Comparison of ENCODE assay signal across 8 mouse cellular contexts in the genomic region with DNA sequence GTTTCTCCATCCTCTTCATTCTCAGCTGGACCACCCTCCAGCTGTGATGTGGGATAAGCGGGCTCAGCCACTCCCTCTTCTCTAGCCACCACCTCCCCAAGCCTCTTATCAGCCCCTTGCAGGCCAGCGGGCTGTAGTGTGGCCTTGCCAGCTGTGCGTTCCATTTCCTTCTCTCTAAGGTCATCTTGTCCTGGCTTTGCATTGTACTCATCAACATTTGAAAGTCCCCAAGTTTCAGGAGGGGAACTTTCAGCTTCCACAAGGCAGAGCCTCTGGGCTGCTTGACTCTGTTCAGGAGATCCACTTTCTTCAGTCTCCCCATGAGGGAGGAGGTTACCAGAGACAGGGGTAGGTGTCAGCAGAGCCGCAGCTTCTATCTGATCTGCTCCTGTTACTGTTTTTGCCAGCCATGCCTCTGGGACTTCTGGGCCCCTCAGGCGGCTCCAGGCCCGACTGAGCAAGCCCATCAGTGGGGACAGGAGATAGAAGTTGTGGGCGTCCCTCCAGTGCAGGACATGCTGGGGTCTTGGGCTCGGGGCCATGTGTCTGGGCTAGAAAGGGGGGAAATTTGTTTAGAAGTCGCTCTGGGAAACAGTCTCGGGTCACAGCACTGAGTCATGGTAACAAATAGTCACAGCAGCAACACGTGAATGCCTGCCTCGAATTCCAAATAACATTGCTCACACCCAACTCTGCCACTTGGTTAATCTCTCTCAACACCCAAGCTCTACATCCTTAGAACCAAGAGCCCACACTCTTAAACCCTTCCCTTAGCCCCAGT. TPM values are rescaled to one million over a fixed set of nuclear protein-coding genes. Genes with fewer than 3 reads are reported as not detected.
A peak's percentile ranks its signal among the peaks of the same experiment; 100 is the strongest.
DNase-seq lines count a peak whose midpoint lies in the region; ATAC-seq and TF ChIP-seq lines count a peak whose summit lies in the region.

No protein-coding gene starts in this region.

- no peak for TF ChIP-seq CTCF in testis, adult 2 months (IDR thresholded peaks at IDR 0.05; ENCODE audit: control insufficient read depth, insufficient read depth, insufficient replicate concordance, low read depth, low read length)

- ATAC-seq in common myeloid progenitor, adult 5-6 weeks (replicated peaks; ENCODE audit: low read depth, poor library complexity, severe bottlenecking): peak; percentile 48
- 0 out of 2 replicates have a peak, but pooled peaks have one; percentile 7 for ATAC-seq in heart, embryonic 16.5 days (replicated peaks; ENCODE audit: extremely low read depth, insufficient read depth, low FRiP score)
- ATAC-seq in midbrain, embryonic 12.5 days (ENCODE audit: low FRiP score, low read depth): no peak
- no peak for ATAC-seq in activated CD4-positive, CD25-positive, alpha-beta regulatory T cell, adult 4 months

- peaks cover 13% of the 10 kb centered on the region for H3K4me1 ChIP-seq in testis, adult 2 months (ENCODE audit: control insufficient read depth, insufficient read depth, low read length)
- peaks cover 37% of the 10 kb centered on the region for H3K4me1 ChIP-seq in heart, embryonic 16.5 days (ENCODE audit: control insufficient read depth, insufficient read depth, low read length)
- H3K4me1 ChIP-seq in limb, embryonic 10.5 days: peaks cover 48% of the 10 kb centered on the region
- H3K4me1 ChIP-seq in midbrain, embryonic 12.5 days: peaks cover 15% of the 10 kb centered on the region

- peak overlapping the region; percentile 84 for H3K27ac ChIP-seq in testis, adult 2 months (ENCODE audit: control insufficient read depth, insufficient read depth, low read depth, low read length)
- peak overlapping the region; percentile 99 for H3K27ac ChIP-seq in heart, embryonic 16.5 days (ENCODE audit: low read length)
- H3K27ac ChIP-seq in limb, embryonic 10.5 days: peak overlapping the region; percentile 91
- 0 out of 2 replicates have a peak overlapping the region, but pooled peaks have one; percentile 2 for H3K27ac ChIP-seq in midbrain, embryonic 12.5 days (replicated peaks)

- intact Hi-C loops in gastrocnemius, postnatal 36 days (cut with DNase I): no loop called here

- DNase-seq in testis, postnatal 10 days (ENCODE audit: low spot score): no peak
- DNase-seq in limb, embryonic 10.5 days (ENCODE audit: low spot score): no peak
- DNase-seq in gastrocnemius, postnatal 36 days: no peak

- peak overlapping the region; percentile 92 for H3K4me3 ChIP-seq in testis, adult 2 months (ENCODE audit: control insufficient read depth, low read depth, low read length)
- H3K4me3 ChIP-seq in heart, embryonic 16.5 days (ENCODE audit: low read length): peak overlapping the region; percentile 95
- peak overlapping the region; percentile 91 for H3K4me3 ChIP-seq in limb, embryonic 10.5 days
- peak overlapping the region; percentile 64 for H3K4me3 ChIP-seq in midbrain, embryonic 12.5 days

- TF ChIP-seq POLR2A in testis, adult 2 months (IDR thresholded peaks at IDR 0.05; ENCODE audit: control insufficient read depth, low read depth, low read length): no peak

- peak overlapping the region; percentile 98 for H3K9ac ChIP-seq in heart, embryonic 16.5 days (ENCODE audit: low read length)
- peak overlapping the region; percentile 83 for H3K9ac ChIP-seq in midbrain, embryonic 12.5 days (replicated peaks)

- H3K36me3 ChIP-seq in testis, adult 2 months (ENCODE audit: control insufficient read depth, insufficient read depth, low read length): no peaks in the 10 kb centered on the region
- no peaks in the 10 kb centered on the region for H3K36me3 ChIP-seq in heart, embryonic 16.5 days (ENCODE audit: control insufficient read depth, insufficient read depth)
- H3K36me3 ChIP-seq in limb, embryonic 10.5 days: peaks cover 19% of the 10 kb centered on the region
- H3K36me3 ChIP-seq in midbrain, embryonic 12.5 days: no peaks in the 10 kb centered on the region

- peak overlapping the region; percentile 80 for H3K4me2 ChIP-seq in heart, embryonic 16.5 days (ENCODE audit: low read depth, low read length)
- peak overlapping the region; percentile 83 for H3K4me2 ChIP-seq in midbrain, embryonic 12.5 days (replicated peaks)

- H3K27me3 ChIP-seq in testis, adult 2 months (ENCODE audit: control insufficient read depth, insufficient read depth, low read length): no peaks in the 10 kb centered on the region
- no peaks in the 10 kb centered on the region for H3K27me3 ChIP-seq in heart, embryonic 16.5 days (ENCODE audit: control insufficient read depth, insufficient read depth, low read length)
- H3K27me3 ChIP-seq in limb, embryonic 10.5 days (ENCODE audit: low read depth, poor library complexity, severe bottlenecking): no peaks in the 10 kb centered on the region
- 0 out of 2 replicates have a peak, but pooled peaks cover 7% of the 10 kb centered on the region for H3K27me3 ChIP-seq in midbrain, embryonic 12.5 days

- 11% methylated on average over 12 of the region's 12 CpGs for WGBS in heart, embryonic 16.5 days
- WGBS in limb, embryonic 10.5 days: 34% methylated on average over 12 of the region's 12 CpGs
- 35% methylated on average over 12 of the region's 12 CpGs for WGBS in midbrain, embryonic 12.5 days

- H3K9me3 ChIP-seq in heart, embryonic 16.5 days (replicated peaks; ENCODE audit: control insufficient read depth, low read length): no peaks in the 10 kb centered on the region
- H3K9me3 ChIP-seq in limb, embryonic 10.5 days (replicated peaks): no peaks in the 10 kb centered on the region
- H3K9me3 ChIP-seq in midbrain, embryonic 12.5 days: no peaks in the 10 kb centered on the region

RNA-seq across cellular contexts. Expression of a gene that starts 1.0 kb away (rescaled TPM):
- polyA plus RNA-seq in testis, adult 2 months (2012; rRNA removed): 5.9 and 8.5 TPM in 2 replicates
- total RNA-seq in common myeloid progenitor, adult 5-6 weeks (2017): 122 and 193 TPM in 2 replicates
- polyA plus RNA-seq in heart, embryonic 16.5 days (2015; fragmentation: Nextera tagmentation; extraction: Ambion mirVana): 25.0 and 27.1 TPM in 2 replicates
- polyA plus RNA-seq in limb, embryonic 10.5 days (2016; fragmentation: Nextera tagmentation; extraction: Ambion mirVana): 22.4 and 25.7 TPM in 2 replicates
- 15.4 and 18.5 TPM in 2 replicates for polyA plus RNA-seq in midbrain, embryonic 12.5 days (2016; fragmentation: Nextera tagmentation; extraction: Ambion mirVana)
- 10 to 100 TPM; 27.5 to 33.4 TPM for polyA plus RNA-seq in activated CD4-positive, CD25-positive, alpha-beta regulatory T cell, adult 4 months (2017; shearing (Covaris generic))
- total RNA-seq in gastrocnemius, postnatal 36 days (2021): 10 to 100 TPM; 22.9 to 25.3 TPM

RNA-seq across cellular contexts. Expression of a gene that starts 1.1 kb away (rescaled TPM):
- 12.6 and 12.9 TPM in 2 replicates for polyA plus RNA-seq in testis, adult 2 months (2012; rRNA removed)
- total RNA-seq in common myeloid progenitor, adult 5-6 weeks (2017): not detected in 2 replicates
- 1.3 and 1.8 TPM in 2 replicates for polyA plus RNA-seq in heart, embryonic 16.5 days (2015; fragmentation: Nextera tagmentation; extraction: Ambion mirVana)
- polyA plus RNA-seq in limb, embryonic 10.5 days (2016; fragmentation: Nextera tagmentation; extraction: Ambion mirVana): 0.43 and 1.0 TPM in 2 replicates
- polyA plus RNA-seq in midbrain, embryonic 12.5 days (2016; fragmentation: Nextera tagmentation; extraction: Ambion mirVana): 0.70 and 0.96 TPM in 2 replicates
- polyA plus RNA-seq in activated CD4-positive, CD25-positive, alpha-beta regulatory T cell, adult 4 months (2017; shearing (Covaris generic)): under 1 TPM in 1 of 2 experiments, not detected in 1; 0.79 TPM
- 1 to 10 TPM; 3.0 to 4.8 TPM for total RNA-seq in gastrocnemius, postnatal 36 days (2021)

RNA-seq across cellular contexts. Expression of a gene that starts 14.8 kb away (rescaled TPM):
- polyA plus RNA-seq in testis, adult 2 months (2012; rRNA removed): 76.4 and 93.9 TPM in 2 replicates
- 296 and 342 TPM in 2 replicates for total RNA-seq in common myeloid progenitor, adult 5-6 weeks (2017)
- 156 and 160 TPM in 2 replicates for polyA plus RNA-seq in heart, embryonic 16.5 days (2015; fragmentation: Nextera tagmentation; extraction: Ambion mirVana)
- polyA plus RNA-seq in limb, embryonic 10.5 days (2016; fragmentation: Nextera tagmentation; extraction: Ambion mirVana): 116 and 125 TPM in 2 replicates
- polyA plus RNA-seq in midbrain, embryonic 12.5 days (2016; fragmentation: Nextera tagmentation; extraction: Ambion mirVana): 102 and 106 TPM in 2 replicates
- 100 to 1,000 TPM; 103 to 130 TPM for polyA plus RNA-seq in activated CD4-positive, CD25-positive, alpha-beta regulatory T cell, adult 4 months (2017; shearing (Covaris generic))
- 10 to 100 TPM; 48.6 to 65.4 TPM for total RNA-seq in gastrocnemius, postnatal 36 days (2021)

RNA-seq across cellular contexts. Expression of a gene that starts 29.7 kb away (rescaled TPM):
- 0.37 and 0.45 TPM in 2 replicates for polyA plus RNA-seq in testis, adult 2 months (2012; rRNA removed)
- not detected in 2 replicates for total RNA-seq in common myeloid progenitor, adult 5-6 weeks (2017)
- polyA plus RNA-seq in heart, embryonic 16.5 days (2015; fragmentation: Nextera tagmentation; extraction: Ambion mirVana): 0.66 and 0.87 TPM in 2 replicates
- 1.0 and 1.1 TPM in 2 replicates for polyA plus RNA-seq in limb, embryonic 10.5 days (2016; fragmentation: Nextera tagmentation; extraction: Ambion mirVana)
- polyA plus RNA-seq in midbrain, embryonic 12.5 days (2016; fragmentation: Nextera tagmentation; extraction: Ambion mirVana): 0.78 TPM in 1 of 2 replicates, not detected in the other
- polyA plus RNA-seq in activated CD4-positive, CD25-positive, alpha-beta regulatory T cell, adult 4 months (2017; shearing (Covaris generic)): not detected
- total RNA-seq in gastrocnemius, postnatal 36 days (2021): 1 to 10 TPM; 1.9 to 2.8 TPM

RNA-seq across cellular contexts. Expression of a gene that starts 36.4 kb away (rescaled TPM):
- polyA plus RNA-seq in testis, adult 2 months (2012; rRNA removed): 3.0 and 3.4 TPM in 2 replicates
- 11.8 and 13.4 TPM in 2 replicates for total RNA-seq in common myeloid progenitor, adult 5-6 weeks (2017)
- 3.4 TPM in 2 replicates for polyA plus RNA-seq in heart, embryonic 16.5 days (2015; fragmentation: Nextera tagmentation; extraction: Ambion mirVana)
- 4.9 and 5.8 TPM in 2 replicates for polyA plus RNA-seq in limb, embryonic 10.5 days (2016; fragmentation: Nextera tagmentation; extraction: Ambion mirVana)
- polyA plus RNA-seq in midbrain, embryonic 12.5 days (2016; fragmentation: Nextera tagmentation; extraction: Ambion mirVana): 3.2 and 3.6 TPM in 2 replicates
- 1 to 10 TPM in 1 of 2 experiments, under 1 TPM in 1; 0.61 to 1.3 TPM for polyA plus RNA-seq in activated CD4-positive, CD25-positive, alpha-beta regulatory T cell, adult 4 months (2017; shearing (Covaris generic))
- 10 to 100 TPM; 11.4 to 12.8 TPM for total RNA-seq in gastrocnemius, postnatal 36 days (2021)

Comparison
In these comparisons a context has a peak if more than half of its experiments do, and no peak if none do; other contexts are left out.
1. H3K27ac ChIP-seq: peak in every context shown above with its lines; median percentile 99 in heart, embryonic 16.5 days; 91 in limb, embryonic 10.5 days; 84 in testis, adult 2 months; 2 in midbrain, embryonic 12.5 days.
2. ATAC-seq: peak in common myeloid progenitor, adult 5-6 weeks (single experiment) and heart, embryonic 16.5 days (single experiment); none in midbrain, embryonic 12.5 days (single experiment) and activated CD4-positive, CD25-positive, alpha-beta regulatory T cell, adult 4 months (single experiment).
3. Peak in every context shown above with its lines, with median percentiles within 50 percentile points of each other: H3K4me3 ChIP-seq.